Mouse (Mus musculus) liver, postnatal 0 days (tissue): ENCODE measurements around the gene Rbms3. TPM values are rescaled to one million over a fixed set of nuclear protein-coding genes. Genes with fewer than 3 reads are reported as not detected.

Experiments
- ATAC-seq: fragments of 200-750 bp; cut with Nextera tagmentation; 2 replicates; pipeline ENCODE4 v1.8.0; 2017; ENCODE audit warnings: mild to moderate bottlenecking, moderate library complexity
- DNase-seq: peaks from one replicate; pipeline ENCODE4 v3.0.0-alpha.2; 2016
- H3K27ac ChIP-seq: fragments of 300-500 bp; sonication (generic); 2 replicates; pipeline ENCODE4 v1.5.1; 2014; ENCODE audit warnings: antibody characterized with exemption, moderate library complexity, mild to moderate bottlenecking, low read depth
- H3K27me3 ChIP-seq: fragments of 300-500 bp; sonication (generic); 2 replicates; pipeline ENCODE4 v1.6.1; 2014; ENCODE audit warnings: low read length, control low read depth, mixed read lengths; ENCODE audit not compliant: insufficient read depth
- H3K36me3 ChIP-seq: fragments of 300-500 bp; sonication (generic); replicated peaks from 2 replicates; pipeline ENCODE4 v1.6.1; 2014; ENCODE audit warnings: mild to moderate bottlenecking, control low read depth, low read length, moderate library complexity, mixed read lengths; ENCODE audit not compliant: insufficient read depth
- H3K4me1 ChIP-seq: fragments of 300-500 bp; sonication (generic); 2 replicates; pipeline ENCODE4 v1.6.1; 2014; ENCODE audit warnings: antibody characterized with exemption, mild to moderate bottlenecking, control low read depth; ENCODE audit not compliant: insufficient read depth
- H3K4me2 ChIP-seq: fragments of 300-500 bp; sonication (generic); 2 replicates; pipeline ENCODE4 v1.6.1; 2014; ENCODE audit warnings: low read depth, mild to moderate bottlenecking, low read length, moderate library complexity, mixed read lengths
- H3K4me3 ChIP-seq: fragments of 300-500 bp; sonication (generic); 2 replicates; pipeline ENCODE4 v1.5.1; 2014; ENCODE audit warnings: low read depth, low read length
- H3K9ac ChIP-seq: fragments of 300-500 bp; sonication (generic); replicated peaks from 2 replicates; pipeline ENCODE4 v1.6.1; 2014; ENCODE audit warnings: mild to moderate bottlenecking, moderate library complexity
- H3K9me3 ChIP-seq: fragments of 300-500 bp; sonication (generic); 2 replicates; pipeline ENCODE4 v1.6.1; 2016; ENCODE audit warnings: mild to moderate bottlenecking, control low read depth, low read length, mixed read lengths
- CTCF ChIP-seq: sonication (generic); IDR thresholded peaks from 2 replicates; pipeline ENCODE4 v1.5.1; 2016; ENCODE audit warnings: antibody characterized with exemption, low read depth
- EP300 ChIP-seq: IDR thresholded peaks from 2 replicates; pipeline ENCODE4 v1.6.1; 2016; ENCODE audit warnings: antibody characterized with exemption, low read depth, mild to moderate bottlenecking
- WGBS: fragments of 180-500 bp; shearing (Covaris S2); extraction: QIAGEN DNeasy Blood & Tissue Kit; methylation state at CpG from one replicate; pipeline ENCODE4 v1.1.7; 2014; ENCODE audit not compliant: insufficient replicate concordance; 5-methylcytosine and 5-hydroxymethylcytosine counted together
- polyA plus RNA-seq: library from polyadenylated mRNA; unstranded; fragments of >200 nt; fragmentation: Nextera tagmentation; extraction: Ambion mirVana; gene quantifications from 2 replicates; pipeline ENCODE4 v1.2.1, GENCODE M21; 2015

The Rbms3 gene
- polyA plus RNA-seq, 1 experiment from 2014 or later = 2.8 TPM

DNA sequence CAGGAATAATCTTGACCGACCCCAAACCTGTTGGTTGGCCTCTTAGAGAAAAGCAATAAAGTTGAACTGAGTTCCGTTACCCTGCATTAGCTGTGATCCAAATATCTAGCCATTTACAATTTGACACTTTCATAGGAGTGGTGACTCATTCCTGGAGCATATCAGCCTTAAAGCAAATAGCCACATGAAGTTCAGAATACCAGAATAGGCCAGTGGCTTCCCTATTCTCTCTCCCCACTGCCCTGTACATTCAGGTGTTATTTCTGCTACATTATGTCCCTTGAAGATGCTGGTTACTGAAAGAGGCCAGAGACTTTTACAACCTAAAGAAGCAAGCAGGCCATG is 755.8 kb downstream of the Rbms3 start:
- Histone ChIP-seq H3K4me2 (peak overlapping the region; percentile 65), H3K27ac (peak overlapping the region; percentile 84), H3K27me3 (no peaks in the 10 kb centered on the region), H3K4me3 (0 out of 2 replicates have a peak overlapping the region, but pooled peaks have one; percentile 33), H3K9me3 (no peaks in the 10 kb centered on the region), H3K36me3 (no peaks in the 10 kb centered on the region), H3K4me1 (peaks cover 8% of the 10 kb centered on the region; the same call in 1 of the 2 replicates), H3K9ac (no peak overlapping the region)
- no peak for TF ChIP-seq EP300
- TF ChIP-seq CTCF = no peak
- DNase-seq (no peak), ATAC-seq (no peak)
- 30% methylated on average over 2 of the region's 2 CpGs for WGBS

DNA sequence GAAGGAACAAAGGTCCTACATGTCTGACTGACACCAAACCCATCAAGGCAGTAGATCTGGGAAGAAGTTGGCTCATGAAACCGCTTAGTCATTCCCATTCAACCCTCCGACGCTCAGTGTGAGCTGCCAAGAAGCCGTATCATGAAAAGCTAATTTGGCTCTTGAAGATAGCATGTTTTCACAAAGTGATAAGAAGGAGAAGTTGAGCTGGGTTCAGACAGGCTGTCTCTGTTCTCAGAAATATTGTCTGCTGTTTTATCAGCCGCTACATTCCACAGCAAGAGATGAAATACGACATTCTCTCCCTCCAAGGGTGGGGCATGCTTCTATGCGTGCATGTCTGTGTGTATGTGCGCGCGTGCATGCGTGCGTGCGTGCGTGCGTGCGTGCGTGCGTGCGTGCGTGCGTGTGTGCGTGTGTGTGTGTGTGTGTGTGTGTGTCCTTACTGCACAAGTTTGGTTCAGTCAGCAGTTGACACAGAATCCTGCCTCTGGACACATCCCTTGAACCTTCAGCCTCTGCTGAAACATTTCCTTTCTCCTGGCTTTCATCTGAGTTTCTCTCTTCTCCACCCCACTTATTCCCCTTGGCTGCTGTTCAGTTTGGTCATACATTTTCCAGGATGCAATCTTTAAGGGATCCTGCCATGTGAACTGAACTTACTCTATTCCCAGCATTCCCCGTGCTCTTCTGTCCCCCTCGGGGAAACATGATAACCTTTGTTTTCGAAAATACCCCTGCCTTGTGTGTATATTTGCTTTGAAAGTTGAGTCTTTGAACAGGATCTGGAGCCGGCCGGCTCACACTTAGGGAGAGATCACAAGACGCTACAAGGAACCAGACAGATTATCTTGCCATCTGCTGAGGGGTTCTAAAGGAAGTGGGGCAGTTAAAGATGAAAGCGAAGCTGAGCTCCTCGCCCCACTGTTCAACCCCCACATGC is 756.4 kb downstream of the Rbms3 start:
- DNase-seq (peak; percentile 57), ATAC-seq (peak; percentile 96)
- H3K27ac ChIP-seq = peak overlapping the region; percentile 84
- peaks cover 8% of the 10 kb centered on the region; the same call in 1 of the 2 replicates for H3K4me1 ChIP-seq
- H3K4me2 ChIP-seq = peak overlapping the region; percentile 65
- peak overlapping the region; percentile 33 for H3K4me3 ChIP-seq
- no peak for TF ChIP-seq CTCF
- TF ChIP-seq EP300 = peak; percentile 92
- WGBS = 24% methylated on average over 30 of the region's 30 CpGs
- no peaks in the 10 kb centered on the region for H3K27me3 ChIP-seq
- H3K36me3 ChIP-seq = no peaks in the 10 kb centered on the region
- no peaks in the 10 kb centered on the region for H3K9me3 ChIP-seq
- H3K9ac ChIP-seq = no peak overlapping the region

DNA sequence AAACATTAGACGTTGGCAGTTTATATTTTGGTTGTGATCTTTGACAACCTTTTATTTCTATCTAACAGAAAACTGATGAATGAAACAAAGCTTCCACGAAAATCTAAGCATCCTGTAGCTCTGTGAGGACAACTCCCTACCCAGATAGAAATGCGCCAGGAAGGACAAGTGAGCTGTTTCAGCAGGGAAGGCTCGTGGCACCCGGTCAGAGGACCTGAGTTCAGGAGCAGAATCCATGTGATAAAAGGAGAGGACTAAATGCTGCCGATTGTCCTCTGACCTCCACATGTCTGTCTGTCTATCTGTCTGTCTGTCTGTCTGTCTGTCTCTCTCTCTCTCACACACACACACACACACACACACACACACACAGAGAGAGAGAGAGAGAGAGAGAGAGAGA is 757.4 kb downstream of the Rbms3 start:
- peaks cover 8% of the 10 kb centered on the region; the same call in 1 of the 2 replicates for H3K4me1 ChIP-seq
- no peaks in the 10 kb centered on the region for H3K36me3 ChIP-seq
- ATAC-seq (no peak), DNase-seq (no peak)
- no peak overlapping the region for H3K9ac ChIP-seq
- 47% methylated on average over 6 of the region's 6 CpGs for WGBS
- no peaks in the 10 kb centered on the region for H3K27me3 ChIP-seq
- H3K27ac ChIP-seq = peak overlapping the region; percentile 84; the same call in 1 of the 2 replicates
- no peak overlapping the region for H3K4me3 ChIP-seq
- H3K4me2 ChIP-seq = no peak overlapping the region
- H3K9me3 ChIP-seq = no peaks in the 10 kb centered on the region
- TF ChIP-seq CTCF (no peak), EP300 (no peak)

DNA sequence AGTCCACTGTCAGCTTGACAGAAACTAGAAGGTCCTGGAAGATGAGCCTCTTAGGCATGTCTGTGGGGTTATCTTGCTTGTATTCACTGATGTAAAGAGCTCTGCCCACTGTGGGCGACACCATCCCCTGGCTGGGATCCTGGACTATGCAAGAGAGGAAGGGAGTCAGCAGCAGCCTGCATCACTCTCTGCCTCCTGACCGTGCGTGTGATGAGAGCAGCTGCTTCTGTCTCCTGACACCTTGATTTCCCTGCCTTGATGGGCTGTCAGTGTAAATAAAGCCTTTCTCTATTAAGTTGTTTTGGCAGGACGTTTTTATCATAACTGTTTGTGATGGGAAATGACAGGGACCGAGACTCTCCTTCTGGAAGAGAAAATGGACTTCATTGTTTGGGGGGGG is 758.1 kb downstream of the Rbms3 start:
- WGBS = 89% methylated on average over 5 of the region's 5 CpGs
- Histone ChIP-seq H3K9me3 (no peaks in the 10 kb centered on the region), H3K4me3 (no peak overlapping the region), H3K4me2 (no peak overlapping the region), H3K36me3 (no peaks in the 10 kb centered on the region), H3K9ac (no peak overlapping the region), H3K4me1 (peaks cover 8% of the 10 kb centered on the region; the same call in 1 of the 2 replicates), H3K27ac (no peak overlapping the region), H3K27me3 (no peaks in the 10 kb centered on the region)
- no peak for TF ChIP-seq EP300
- no peak for TF ChIP-seq CTCF
- no peak for ATAC-seq
- no peak for DNase-seq

DNA sequence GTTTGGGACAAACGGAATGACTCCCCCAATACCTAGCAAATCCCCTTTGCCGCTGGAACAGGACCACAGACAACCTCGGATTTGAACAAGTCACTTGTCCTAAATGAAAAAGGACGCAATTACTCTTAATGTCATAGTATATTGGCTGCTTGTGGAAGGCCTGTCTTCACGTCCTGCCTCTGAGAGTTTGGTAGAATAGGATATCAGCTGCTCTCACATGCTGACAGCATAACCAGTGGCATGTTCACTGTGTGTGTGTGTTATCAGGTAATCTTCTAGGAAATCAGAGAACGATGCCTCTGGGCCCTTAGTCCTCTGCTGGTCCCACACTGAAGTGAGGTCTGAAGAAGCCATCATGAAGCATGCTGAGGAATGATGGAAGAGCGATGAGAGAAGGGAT is 763.7 kb downstream of the Rbms3 start:
- 73% methylated on average over 7 of the region's 7 CpGs for WGBS

DNA sequence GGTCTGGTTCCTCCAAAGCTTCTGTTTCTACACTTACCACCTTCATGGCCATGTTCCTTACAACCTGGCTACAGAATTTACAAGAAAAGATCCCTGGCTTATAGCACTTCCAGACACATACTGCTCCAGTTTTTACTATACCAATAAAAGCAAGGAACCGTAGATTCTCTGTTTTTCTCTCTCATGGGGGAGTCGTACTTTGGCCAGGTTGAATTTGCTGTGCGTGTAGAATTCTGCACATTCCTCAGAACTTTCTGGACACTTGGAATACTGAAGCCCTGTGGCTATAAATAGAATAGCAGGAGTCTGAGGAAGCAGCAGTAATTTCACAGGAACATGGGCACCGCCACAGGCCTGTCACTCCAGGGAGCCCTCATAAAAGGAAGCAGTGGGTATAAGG is 766.1 kb downstream of the Rbms3 start:
- no peaks in the 10 kb centered on the region for H3K36me3 ChIP-seq
- no peak overlapping the region for H3K9ac ChIP-seq
- ATAC-seq (no peak), DNase-seq (no peak)
- no peaks in the 10 kb centered on the region for H3K4me1 ChIP-seq
- no peaks in the 10 kb centered on the region for H3K9me3 ChIP-seq
- H3K4me2 ChIP-seq = no peak overlapping the region
- no peak overlapping the region for H3K27ac ChIP-seq
- 75% methylated on average over 4 of the region's 4 CpGs for WGBS
- H3K4me3 ChIP-seq = no peak overlapping the region
- TF ChIP-seq CTCF (no peak), EP300 (no peak)
- H3K27me3 ChIP-seq = no peaks in the 10 kb centered on the region

More for the DNA sequence above, 763.7 kb downstream of the Rbms3 start:
- ATAC-seq (no peak), DNase-seq (no peak)
- H3K27ac ChIP-seq = no peak overlapping the region
- H3K4me1 ChIP-seq = no peaks in the 10 kb centered on the region
- no peak overlapping the region for H3K9ac ChIP-seq
- H3K4me3 ChIP-seq = no peak overlapping the region
- no peak for TF ChIP-seq CTCF
- no peak for TF ChIP-seq EP300
- H3K27me3 ChIP-seq = no peaks in the 10 kb centered on the region
- H3K36me3 ChIP-seq = no peaks in the 10 kb centered on the region
- no peaks in the 10 kb centered on the region for H3K9me3 ChIP-seq
- H3K4me2 ChIP-seq = no peak overlapping the region
